Mouse (Mus musculus) bone marrow, adult 2 months (tissue): ENCODE results near the gene Psmb5.

ENCODE experiments used
- CTCF ChIP-seq: fragments of 200-500 bp; IDR thresholded peaks from 2 replicates; pipeline ENCODE4 v1.5.1; 2011; ENCODE audit warnings: low read length, control low read depth; ENCODE audit not compliant: control insufficient read depth, insufficient read depth
- POLR2A ChIP-seq: fragments of 200-500 bp; IDR thresholded peaks from 2 replicates; pipeline ENCODE4 v1.6.1; 2011; ENCODE audit warnings: low read depth, mild to moderate bottlenecking, control low read depth, low read length, borderline replicate concordance; ENCODE audit not compliant: control insufficient read depth

- peak; percentile 69 for TF ChIP-seq CTCF
- TF ChIP-seq POLR2A = no peak
Measured at GRCm38 (mm10) chr14:54583681-54584338, 34.0 kb downstream of the Psmb5 start.
